Mouse (Mus musculus): Measurements from ENCODE around the gene Eif2b1.

- TF ChIP-seq GATA1 (IDR thresholded peaks at IDR 0.05; ENCODE audit: low read length) (no peak), TAL1 (IDR thresholded peaks at IDR 0.05; ENCODE audit: low read length) (no peak)
These were observed 43.9 kb downstream of the Eif2b1 start for GRCm38 (mm10) chr5:124535016-124535415.

All from erythroblast, embryonic 14.5 days (primary cell).